Mouse (Mus musculus) right cerebral cortex, postnatal 36 days (tissue): Measurements from ENCODE around the gene Slc38a5.

Experiments used
- DNase-seq, 2 experiments: peaks; one replicate each; pipeline ENCODE4 v3.0.0; 2022; ENCODE audit warnings: low spot score in 2 of 2, mixed read lengths in 1 of 2

The Slc38a5 gene

GRCm38 (mm10) chrX:8271083-8271820 is at the start of gene Slc38a5:
Gene Slc38a5 (plus strand): TSS chrX:8271133.
- DNase-seq: no peak

DNA sequence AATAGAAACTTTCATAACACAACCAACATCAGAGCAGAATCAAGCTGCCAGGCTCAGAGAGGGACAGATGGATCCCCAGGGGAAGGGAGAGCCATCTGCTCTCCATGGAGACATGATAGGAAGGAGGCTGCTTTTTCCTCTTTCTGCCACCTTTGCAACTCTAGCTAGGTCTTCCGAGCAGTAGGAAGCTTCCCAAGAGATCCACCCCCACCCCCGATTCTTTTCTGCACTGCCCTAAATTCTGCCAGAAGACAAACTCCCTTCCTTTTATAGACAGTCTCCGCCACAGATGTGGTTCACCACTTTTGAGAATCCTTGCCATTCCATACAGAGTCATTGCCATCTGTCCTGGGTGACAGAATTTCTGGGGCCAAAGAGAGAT is 48.6 kb upstream of the Slc38a5 start:
- DNase-seq: peak; percentile 38 to 67

DNA sequence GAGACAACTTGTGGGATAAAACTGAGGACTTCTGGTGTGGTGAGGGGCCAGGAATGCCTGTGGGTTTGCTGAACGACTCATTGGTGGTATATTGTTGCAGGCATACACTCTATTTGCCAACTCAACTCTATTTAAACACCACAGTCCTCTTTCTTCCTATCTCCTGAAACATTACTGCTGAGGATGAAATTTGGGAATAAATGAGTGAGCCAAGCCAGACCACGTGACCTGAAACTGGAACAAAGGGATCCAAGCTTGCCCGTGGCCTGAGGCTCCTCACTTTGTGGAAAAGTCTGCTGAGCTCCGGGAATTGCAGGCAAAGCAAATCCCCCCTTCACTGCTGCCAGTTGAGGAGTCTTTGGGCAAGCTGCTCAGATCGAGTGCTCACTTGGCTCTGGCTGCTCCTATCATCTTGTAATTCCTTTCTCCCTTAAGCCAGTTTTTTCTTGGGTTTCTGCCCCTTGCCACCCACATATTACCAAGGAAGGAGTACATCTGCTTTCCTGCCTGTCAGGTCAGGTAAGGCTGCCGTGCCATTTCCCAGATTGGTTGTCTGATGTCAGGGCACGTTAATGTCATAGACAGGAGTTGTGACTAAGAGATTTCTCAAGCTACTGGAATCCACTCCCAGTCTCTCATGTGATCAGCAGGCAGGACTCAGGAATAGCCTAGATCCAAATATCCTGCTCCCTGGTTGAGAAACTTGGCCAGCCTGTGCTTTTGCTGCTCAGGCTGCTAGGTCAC is 48.1 kb upstream of the Slc38a5 start:
- DNase-seq: peak in 1 of 2 experiments; percentile 23

GRCm38 (mm10) chrX:8223473-8223872 is 47.5 kb upstream of the Slc38a5 start:
- no peak for DNase-seq

GRCm38 (mm10) chrX:8230272-8230671 is 40.7 kb upstream of the Slc38a5 start:
- DNase-seq: no peak

GRCm38 (mm10) chrX:8233602-8234001 is 37.3 kb upstream of the Slc38a5 start:
- no peak for DNase-seq

DNA sequence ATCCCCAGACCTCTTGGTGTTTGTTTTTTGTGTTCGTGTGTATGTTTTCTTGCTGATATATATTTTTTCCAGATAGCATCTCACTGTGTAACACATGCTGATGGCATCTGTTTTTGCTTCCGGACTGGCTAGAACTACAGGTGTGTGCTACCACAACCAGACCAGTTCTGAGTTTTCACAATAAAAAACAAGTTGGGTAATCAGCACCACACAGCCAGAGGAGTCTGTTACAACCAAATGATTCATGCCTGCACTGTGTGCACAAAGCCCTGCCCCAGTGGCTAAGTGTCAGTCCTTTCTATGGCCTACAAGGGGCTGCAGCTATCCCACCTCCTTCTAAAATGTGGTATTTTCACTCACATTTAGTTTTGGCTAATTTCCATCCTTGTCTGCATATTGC is 34.2 kb upstream of the Slc38a5 start:
- DNase-seq: no peak

DNA sequence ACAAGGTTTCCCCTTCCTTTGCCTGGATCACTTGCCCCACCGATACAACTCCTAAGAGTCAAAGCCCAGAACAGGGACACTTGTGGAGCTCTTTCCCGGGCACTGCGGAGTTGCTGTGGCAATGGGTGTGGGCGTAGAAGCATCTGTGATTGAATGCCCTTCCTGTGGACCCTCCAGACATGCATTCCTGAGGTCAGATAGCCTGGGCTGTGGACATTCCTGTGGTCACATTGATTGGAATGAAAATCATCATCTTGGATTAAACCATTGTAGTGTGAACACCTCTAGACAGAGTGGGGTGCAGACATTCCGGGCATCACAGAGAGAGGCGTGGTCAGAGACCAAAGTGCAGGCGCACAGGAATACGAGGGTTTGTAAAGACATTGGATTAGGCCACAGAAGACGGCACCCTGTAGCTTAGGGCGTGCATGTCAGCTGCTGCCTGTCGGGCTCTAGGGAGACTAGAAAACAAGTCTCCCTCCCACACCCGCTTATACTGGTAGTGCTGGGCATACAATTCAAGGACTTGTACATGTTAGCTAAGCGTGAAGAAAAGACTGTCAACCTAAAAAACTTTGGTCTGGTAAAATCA is 32.0 kb upstream of the Slc38a5 start:
- no peak for DNase-seq

GRCm38 (mm10) chrX:8247680-8248079 is 23.3 kb upstream of the Slc38a5 start:
- DNase-seq: no peak

DNA sequence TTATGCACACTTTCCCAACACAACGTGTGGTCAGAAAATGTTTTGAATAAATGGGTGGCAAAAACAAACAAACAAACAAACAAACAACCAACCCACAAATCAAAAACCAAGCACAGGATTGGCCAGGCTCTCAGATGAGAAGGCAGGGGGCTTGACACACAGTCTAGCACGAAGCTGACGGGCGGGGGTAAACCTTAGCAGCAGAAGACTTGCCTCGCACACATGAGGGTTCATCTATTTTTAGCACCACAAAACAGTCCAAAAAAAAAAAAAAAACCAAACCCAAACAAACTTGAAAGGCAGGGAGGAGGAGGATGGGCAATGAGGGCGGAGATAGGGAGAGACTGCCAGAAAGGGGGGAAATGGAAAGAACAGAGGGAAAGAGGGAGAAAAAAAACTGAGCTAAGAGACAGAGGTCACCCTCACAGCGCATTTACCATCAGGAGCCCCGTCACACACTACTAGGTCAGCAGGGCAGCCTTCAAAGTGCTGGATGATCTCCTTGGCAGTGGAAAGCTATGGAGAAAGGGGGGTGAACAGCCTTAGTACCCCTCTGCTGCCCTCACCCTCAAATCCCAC is 22.3 kb upstream of the Slc38a5 start:
- no peak for DNase-seq

DNA sequence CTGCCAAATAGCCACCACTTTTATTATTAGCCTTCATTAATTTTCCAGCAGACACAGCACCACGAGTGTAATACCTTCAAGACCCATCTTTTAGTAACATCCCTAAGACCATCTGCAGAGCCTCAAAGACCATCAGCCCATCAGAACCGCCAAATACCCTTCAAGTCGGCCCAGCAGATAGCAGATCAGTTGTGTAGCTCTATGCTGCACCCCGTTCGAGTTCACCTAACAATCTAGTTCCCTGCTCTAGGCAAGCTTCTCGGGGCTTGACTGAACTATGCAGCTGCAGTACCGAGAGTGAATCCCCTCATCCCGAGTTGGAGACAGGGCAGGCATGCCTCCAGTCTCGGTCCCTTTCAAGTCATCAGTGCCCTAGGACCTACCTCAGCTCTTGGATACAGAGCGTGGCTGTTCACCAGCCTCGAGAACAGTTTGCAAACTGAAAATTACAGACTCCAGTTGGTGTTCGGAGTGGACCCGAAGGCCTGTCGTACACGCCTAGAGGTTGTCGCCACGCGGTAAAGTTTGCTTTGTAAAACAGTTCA is 19.1 kb upstream of the Slc38a5 start:
- no peak for DNase-seq

GRCm38 (mm10) chrX:8252334-8253285 is 18.3 kb upstream of the Slc38a5 start, which contains the start of gene Ftsj1:
Gene Ftsj1 (minus strand): TSS chrX:8252406.
- peak; percentile 70 to 85 for DNase-seq

GRCm38 (mm10) chrX:8253711-8254110 is 17.2 kb upstream of the Slc38a5 start:
- no peak for DNase-seq

DNA sequence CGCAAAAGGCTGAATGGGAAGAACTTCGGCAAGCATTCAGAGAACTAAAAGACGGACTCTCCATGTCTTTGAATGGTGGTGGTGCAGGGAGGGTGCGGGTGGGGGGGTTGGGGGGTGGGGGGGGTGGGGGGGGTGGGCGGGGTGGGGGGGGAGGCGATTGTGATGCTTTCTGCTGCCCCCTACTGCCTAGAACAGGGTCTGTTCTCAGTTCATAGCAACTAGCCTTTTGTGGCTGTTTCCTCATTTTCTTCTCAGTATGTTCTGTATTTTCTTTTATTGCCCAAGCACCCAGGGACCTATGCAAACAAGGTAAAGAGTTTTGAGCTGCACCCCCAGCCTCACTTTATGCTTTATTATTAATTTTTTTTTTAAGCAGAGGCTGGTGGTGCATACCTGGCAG is 15.1 kb upstream of the Slc38a5 start:
- DNase-seq: no peak

DNA sequence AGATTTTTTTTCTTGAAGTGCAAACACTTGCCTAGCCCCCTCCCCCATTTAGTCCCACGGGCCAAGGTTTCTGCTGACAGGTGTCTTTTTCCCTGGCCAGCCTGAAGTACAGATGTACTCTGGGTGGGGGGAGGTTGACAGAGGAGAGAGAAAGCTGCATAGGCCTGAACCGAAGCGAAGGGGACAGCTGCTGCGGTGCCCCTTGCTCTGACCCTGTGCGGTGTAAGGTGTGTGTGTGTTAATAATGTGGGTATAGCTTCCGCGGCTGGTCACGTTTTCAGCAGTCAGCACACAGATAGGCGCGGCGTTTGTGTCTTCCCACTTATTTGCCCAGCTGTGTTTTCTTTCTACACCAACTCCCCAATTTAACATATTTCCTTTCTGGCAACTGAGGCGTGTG is 11.5 kb upstream of the Slc38a5 start:
- no peak for DNase-seq

DNA sequence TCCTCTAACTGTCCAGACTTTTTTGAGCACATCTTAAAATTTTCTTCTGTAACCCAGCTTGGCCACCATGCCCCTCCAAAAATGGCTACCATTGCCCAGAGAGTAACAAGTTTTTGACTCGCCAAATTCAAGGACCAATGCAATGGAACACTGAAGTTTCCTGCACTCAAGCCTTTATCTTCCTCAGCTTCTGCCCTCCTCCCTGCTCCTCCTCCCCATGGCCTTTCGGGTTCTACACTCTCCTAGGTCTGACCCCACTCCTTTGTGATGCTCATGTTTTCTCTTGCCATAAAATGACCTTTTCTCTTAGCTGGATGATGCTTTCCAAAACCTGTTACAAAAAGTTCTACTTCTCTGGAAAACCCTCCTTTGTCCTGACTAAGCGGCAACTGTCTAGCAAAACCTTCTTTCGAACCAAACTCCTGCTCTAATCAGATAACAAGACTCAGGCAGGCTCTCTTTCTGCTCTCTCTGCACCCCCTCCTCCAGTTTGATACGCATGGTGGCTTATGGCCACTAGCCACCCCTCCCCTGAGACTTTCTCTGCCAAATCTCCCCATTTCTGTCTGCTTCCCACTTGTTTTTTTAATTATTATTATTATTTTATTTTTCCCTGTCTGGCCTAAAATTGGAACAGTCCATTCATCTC is 7.7 kb upstream of the Slc38a5 start:
- DNase-seq: no peak

- DNase-seq: no peak
These were observed 6.7 kb upstream of the Slc38a5 start for GRCm38 (mm10) chrX:8264222-8264621.

GRCm38 (mm10) chrX:8272000-8272399 is 1.1 kb downstream of the Slc38a5 start:
- no peak for DNase-seq

GRCm38 (mm10) chrX:8274056-8274455 is 3.1 kb downstream of the Slc38a5 start:
- DNase-seq: no peak

DNA sequence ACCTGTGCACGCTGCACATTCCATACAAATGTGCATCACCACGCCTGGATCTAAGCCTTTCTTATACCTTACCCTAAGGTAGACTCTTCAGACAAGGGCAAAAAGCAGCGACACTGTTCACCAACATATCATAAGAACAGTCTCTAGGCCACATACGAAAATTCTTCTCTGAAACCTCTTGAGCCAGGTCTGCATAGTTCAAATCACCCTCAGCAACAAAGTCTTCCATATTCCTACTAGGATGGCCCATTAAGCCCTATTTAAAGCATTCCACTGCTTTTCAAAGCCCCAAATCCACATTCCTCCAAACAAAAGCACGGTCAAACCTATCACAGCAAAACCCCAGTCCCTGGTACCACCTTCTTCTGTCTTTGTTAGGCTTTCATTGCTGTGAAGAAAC is 17.7 kb downstream of the Slc38a5 start:
- no peak for DNase-seq

- no peak for DNase-seq
These were observed 38.4 kb downstream of the Slc38a5 start for GRCm38 (mm10) chrX:8309302-8309701.
